Mouse (Mus musculus): ENCODE measurements around the gene Synj1.

GRCm38 (mm10) chr16:90933534-90934176, 77.5 kb downstream of the Synj1 start:
- TF ChIP-seq CTCF (IDR thresholded peaks at IDR 0.05; ENCODE audit: extremely low read depth, insufficient read depth, low read length) (no peak), POLR2A (IDR thresholded peaks at IDR 0.05; ENCODE audit: extremely low read depth, insufficient read depth, low read length) (no peak)
